Mouse (Mus musculus) liver, embryonic 14.5 days (tissue): Measurements from ENCODE around the gene Eif4a1.

Source experiments
- CTCF ChIP-seq: IDR thresholded peaks from 2 replicates; pipeline ENCODE4 v1.5.1; 2016; ENCODE audit warnings: antibody characterized with exemption, low read depth, control low read depth
- EP300 ChIP-seq: IDR thresholded peaks from 2 replicates; pipeline ENCODE4 v1.6.1; 2016; ENCODE audit warnings: antibody characterized with exemption, low read depth

DNA sequence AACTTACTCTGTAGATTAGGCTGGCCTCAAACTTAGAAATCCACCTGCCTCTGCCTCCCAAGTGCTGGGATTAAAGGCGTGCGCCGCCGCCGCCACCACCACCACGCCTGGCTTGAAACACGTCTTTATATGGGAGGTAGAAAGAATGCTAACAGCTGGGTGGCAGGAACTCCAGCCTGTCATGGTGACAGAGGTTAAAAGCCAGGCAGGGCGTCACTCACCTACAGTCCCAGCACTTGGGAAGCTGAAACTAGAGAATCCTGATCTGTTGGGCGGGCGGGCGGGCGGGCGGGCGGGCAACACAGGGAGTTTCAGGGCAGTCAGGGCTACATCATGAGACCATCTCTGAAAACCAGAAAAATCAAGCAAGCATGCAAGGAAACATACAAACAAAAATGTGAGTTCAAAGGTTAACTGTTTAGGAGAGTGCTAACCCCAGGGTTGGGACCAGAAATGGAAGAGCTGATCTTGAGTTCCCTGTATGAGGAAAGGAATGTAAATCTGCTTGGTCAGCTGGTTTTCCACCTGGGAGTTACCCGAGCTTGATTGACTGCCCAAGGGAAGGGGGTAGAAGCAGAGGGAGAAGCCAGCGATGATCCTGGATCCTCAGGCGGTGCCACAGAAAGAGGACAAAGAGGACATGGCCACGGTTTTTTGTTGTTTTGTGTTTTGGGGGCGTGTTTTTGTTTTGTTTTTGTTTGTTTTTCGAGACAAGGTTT, 40.9 kb upstream of the Eif4a1 start:
- TF ChIP-seq CTCF (no peak), EP300 (no peak)
